Mouse (Mus musculus) small intestine, adult 2 months (tissue): Measurements from ENCODE around the gene Mbnl3.

Experiments
- CTCF ChIP-seq: fragments of 200-500 bp; IDR thresholded peaks from 2 replicates; pipeline ENCODE4 v1.5.1; 2012; ENCODE audit warnings: low read depth, mild to moderate bottlenecking, control low read depth, inconsistent platforms, low read length, moderate library complexity, mixed read lengths; ENCODE audit not compliant: insufficient replicate concordance, insufficient read length; ENCODE audit errors: extremely low read depth
- POLR2A ChIP-seq: fragments of 200-500 bp; IDR thresholded peaks from 2 replicates; pipeline ENCODE4 v1.6.1; 2012; ENCODE audit warnings: low read depth, mild to moderate bottlenecking, control low read depth, inconsistent platforms, low read length, moderate library complexity

DNA sequence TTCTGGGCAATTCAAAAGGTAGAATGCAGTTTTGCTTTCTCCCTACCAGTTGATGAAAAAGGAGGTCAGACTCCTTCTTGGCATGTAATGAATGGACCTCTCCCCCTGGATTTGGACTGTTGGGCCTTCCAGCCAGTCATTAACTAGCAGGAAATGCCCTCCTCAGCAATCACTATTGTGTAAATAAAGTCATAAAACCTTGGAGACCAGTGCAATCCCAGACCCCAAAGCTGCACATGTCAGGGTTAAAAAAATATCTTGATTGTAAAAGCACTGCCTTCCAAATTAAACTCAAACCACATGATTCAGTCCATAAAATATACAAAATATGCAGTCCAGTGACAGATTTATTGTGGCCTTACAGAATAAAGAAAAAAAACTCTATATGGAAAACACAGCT, 9.3 kb downstream of the Mbnl3 start:
- TF ChIP-seq CTCF (no peak), POLR2A (no peak)
